Mouse (Mus musculus) ES-E14 (cell line): ENCODE results near the gene Lama4.

Source experiments
- CHD2 ChIP-seq: IDR thresholded peaks from 2 replicates; pipeline ENCODE4 v1.6.1; 2014; ENCODE audit warnings: mild to moderate bottlenecking, low read depth, low read length, inconsistent platforms
- HCFC1 ChIP-seq: IDR thresholded peaks from 2 replicates; pipeline ENCODE4 v1.6.1; 2012; ENCODE audit warnings: low read length, inconsistent platforms, borderline replicate concordance; ENCODE audit not compliant: insufficient read depth
- MAFK ChIP-seq: IDR thresholded peaks from 2 replicates; pipeline ENCODE4 v1.6.1; 2014; ENCODE audit warnings: mild to moderate bottlenecking, low read depth, low read length, inconsistent platforms; ENCODE audit not compliant: insufficient read depth
- ZC3H11A ChIP-seq: IDR thresholded peaks from 2 replicates; pipeline ENCODE4 v1.6.1; 2012; ENCODE audit warnings: low read depth, mild to moderate bottlenecking, inconsistent platforms, low read length, borderline replicate concordance
- ZNF384 ChIP-seq: IDR thresholded peaks from 2 replicates; pipeline ENCODE4 v1.6.1; 2012; ENCODE audit warnings: low read depth, low read length, inconsistent platforms

DNA sequence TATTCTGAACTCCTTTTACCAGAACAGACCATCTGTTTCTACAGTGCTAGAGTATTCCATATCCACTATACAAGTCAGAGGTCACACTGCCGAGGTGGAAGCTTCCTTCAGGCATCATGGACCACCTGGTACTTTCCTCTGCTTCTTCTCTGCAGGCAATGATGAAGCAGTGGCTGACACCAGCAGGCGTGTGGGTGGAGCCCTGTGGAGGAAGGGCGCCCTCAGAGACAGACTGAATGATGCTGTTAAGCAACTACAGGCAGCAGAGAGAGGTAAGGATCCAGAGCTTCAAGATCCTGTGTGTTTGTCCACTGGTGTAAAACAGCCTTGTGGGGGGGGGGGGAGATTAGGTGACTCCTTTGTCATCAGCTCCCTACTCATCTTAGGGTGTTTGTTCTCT lies 100.1 kb downstream of the Lama4 start:
- no peak for TF ChIP-seq HCFC1
- TF ChIP-seq ZC3H11A = no peak
- no peak for TF ChIP-seq MAFK
- no peak for TF ChIP-seq CHD2
- TF ChIP-seq ZNF384 = no peak
